Mouse (Mus musculus): ENCODE measurements around the gene Dnajc17. TPM values are rescaled to one million over a fixed set of nuclear protein-coding genes. Genes with fewer than 3 reads are reported as not detected.

Dnajc17 gene
- polyA plus RNA-seq (2017; shearing (Covaris generic)): 19.4 TPM

DNA sequence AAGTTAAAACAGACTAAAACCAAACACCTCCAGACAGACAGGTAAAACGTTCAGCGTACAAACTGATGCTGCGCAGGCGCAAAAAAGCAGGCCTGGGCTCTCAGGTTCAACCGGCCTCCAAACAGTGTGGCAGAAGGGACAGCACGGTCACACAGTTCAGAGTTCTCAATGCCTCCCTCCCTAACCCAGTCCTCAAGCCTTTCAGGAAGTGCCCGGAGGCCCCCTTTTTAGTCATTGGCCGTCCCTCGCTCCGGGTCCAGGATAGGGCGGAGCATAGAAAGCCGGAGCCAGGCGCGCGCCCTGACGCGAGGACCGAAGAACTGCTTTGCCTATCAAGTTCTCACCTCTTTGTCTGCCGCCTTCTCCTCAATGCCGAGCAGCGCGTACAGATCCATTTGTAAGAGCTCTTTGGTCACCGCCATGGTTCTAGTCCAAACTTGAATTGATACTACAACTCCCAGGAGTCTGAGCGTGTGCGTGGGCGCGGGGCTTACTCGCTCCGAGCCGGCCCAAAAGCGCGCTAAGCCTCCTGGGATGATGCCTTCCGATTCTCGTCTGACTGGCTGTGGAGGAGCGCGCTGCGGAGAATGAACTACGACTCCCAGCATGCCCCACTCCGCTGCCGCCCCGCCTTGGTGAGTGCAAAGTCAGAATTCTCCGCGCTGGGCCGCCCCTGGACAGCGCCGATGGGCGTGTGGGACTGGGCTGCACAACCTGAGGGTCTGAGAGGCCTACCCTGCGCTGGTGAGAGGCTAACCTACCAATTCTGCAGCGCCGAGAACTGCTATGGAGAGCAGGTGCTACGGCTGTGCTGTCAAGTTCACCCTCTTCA is at the start of gene Dnajc17, which contains the start of gene Zfyve19:
Dnajc17 (minus strand) TSS at position 452 of the 832 bp plus-strand sequence.
Zfyve19 (plus strand) TSS at position 274 of the 832 bp plus-strand sequence.

DNA sequence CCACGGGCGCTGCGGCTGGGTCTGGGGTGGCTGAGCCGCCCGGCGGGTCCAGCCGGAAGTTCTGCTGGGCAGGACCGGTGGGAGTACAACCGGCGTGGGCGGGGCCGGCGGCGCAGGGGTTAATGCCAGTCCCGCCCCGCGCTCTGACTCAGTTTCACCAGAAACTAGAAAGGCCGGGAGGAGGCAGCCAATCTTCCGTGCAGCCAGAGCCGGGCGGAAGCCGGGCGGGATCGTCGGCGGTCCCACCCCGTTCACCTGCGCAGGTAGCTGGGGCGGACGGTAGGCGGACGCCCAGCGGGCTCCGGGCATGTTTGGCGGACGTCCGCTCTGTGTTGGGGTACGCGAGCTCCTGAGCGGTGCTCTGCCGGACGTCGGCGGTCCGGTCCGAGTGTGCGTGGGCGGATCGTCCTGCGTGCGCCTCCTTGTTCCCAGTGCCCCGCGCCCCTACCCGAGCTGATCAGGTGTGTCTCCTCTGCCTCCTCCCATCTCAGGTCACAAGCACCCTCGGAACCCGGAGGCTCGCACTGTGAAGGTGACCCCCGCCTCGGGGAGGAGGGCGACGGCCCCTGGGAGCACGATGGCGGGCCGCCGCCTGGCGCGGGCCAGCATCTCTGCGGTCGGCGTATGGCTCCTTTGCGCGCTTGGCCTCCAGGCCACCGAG is 28.7 kb upstream of the Dnajc17 start, which contains the start of gene Spint1:
Spint1 (plus strand) TSS at position 153 of the 661 bp plus-strand sequence.

DNA sequence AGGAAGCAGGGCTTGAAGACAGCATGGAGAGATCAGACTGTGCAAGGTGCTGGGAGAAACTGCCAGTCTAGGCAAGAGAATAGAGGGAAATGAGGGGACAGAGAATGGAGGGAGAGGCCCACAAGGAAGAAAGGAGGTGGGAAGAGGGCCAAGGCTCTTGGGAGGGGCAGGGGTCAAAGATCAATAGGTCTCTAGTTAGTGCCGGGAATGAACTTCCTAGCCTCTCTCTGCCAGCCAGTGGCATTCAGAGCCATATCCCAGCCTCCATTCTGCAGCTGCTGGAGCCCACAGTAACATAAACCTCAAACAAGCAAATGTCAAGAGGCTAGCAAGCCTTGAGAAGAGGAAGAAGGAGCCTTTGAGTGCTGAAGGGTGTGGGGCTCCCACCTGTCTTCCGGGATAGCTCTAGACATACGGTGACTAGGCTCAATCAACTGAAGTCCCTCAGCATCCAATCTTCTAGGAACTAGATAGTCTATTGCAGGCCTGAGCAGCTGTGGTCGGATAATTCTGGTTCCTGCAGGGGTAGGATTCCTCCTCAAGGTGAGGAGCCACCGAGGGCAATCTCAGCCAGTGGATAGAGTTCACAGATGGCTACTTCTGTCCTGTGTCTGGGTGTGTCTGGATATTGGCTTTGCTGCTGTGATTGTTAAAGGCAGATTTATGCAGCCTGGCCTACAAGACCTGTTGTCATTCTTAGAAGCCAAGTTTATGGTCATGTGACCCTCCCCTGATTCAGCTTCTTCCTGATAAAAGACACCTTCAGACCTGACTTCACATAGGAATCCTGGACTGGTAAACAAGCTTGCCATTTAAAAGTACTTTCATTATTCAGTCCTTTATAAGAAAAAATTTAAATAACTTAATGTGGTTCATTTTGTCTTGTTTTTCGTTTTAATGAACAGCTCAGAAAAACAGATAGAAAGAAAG is 21.4 kb upstream of the Dnajc17 start, which contains the start of gene Ppp1r14d:
Ppp1r14d (minus strand) TSS at position 132 of the 930 bp plus-strand sequence.

DNA sequence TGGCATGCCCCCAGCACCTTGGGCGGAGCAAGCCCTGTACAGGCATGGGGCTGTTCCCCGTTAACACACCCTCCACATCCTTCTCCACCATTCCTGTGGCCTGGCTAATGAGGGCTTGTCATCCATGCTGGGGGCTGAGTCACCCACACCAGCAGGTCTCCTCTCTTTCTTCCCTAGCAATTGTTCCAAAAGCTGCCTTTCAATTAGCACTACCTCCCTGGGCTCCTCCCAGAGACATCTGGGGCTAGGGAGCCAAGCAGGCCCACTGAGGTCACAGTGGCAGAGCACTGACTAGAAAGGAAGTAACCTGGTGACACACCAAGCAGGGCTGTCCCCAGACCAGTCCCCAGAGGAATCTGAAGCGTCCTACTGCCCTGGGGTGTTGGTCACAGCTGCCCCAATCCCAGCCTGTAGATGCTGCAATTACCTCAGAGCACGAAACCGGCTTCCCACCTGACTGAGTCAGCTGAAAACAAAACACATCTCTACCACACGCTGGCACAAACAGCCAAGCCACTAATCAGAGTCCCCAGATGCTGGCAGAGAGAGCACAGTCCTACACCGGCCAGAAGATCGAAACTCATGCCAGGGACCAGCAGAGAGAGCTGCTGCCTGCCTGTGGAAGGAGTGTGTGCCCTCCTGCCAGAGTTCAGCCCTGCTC is 34.5 kb downstream of the Dnajc17 start, which contains the start of gene Gm14137:
Gm14137 (plus strand) TSS at position 519 of the 661 bp plus-strand sequence.

DNA sequence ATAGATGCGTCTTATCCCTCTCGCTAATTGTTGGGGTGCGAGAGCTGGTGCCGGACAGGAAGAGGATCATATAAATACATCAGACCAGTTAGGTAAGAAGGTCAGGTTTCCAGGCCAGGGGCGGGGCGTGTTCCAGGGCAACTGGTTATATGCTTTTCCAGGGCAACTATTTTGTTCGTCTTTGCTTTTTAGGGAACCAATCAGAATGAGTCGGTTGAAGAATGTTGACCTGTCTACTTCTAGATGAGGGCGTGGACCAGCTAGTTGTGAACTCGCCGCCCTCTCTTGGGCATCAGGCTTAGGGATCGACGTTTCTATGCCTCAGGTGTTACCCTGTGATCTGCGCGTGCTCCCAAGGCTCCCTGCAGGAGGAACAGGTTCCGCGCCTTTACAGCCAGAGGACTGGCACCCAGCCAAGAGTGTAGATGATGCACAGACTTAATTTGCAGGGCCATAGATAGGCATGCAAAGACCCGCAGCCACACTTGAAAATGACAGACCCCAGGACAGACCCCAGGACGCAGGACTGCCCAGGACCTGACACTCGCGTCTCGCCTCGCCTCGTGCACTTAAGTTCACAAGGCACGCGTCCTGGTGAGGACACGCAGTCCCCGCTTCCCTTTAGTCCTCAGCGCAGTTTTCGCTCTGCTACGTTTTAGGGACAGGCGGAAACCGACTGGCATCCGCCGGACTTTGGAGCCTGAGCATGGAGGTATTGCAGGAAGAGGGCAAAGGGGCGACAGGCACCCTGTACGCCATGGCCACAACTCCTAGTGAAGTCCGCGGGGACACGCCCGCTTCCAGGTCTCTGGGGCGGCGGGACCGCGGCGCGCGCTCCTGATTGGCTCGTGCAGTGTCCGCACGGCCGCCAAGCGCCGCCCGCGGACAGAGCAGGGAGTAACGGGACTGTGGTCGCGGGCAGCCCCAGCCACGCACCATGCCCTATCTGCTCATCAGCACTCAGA is 41.4 kb downstream of the Dnajc17 start, which contains the start of gene Gchfr:
Gchfr (plus strand) TSS at position 873 of the 965 bp plus-strand sequence.

DNA sequence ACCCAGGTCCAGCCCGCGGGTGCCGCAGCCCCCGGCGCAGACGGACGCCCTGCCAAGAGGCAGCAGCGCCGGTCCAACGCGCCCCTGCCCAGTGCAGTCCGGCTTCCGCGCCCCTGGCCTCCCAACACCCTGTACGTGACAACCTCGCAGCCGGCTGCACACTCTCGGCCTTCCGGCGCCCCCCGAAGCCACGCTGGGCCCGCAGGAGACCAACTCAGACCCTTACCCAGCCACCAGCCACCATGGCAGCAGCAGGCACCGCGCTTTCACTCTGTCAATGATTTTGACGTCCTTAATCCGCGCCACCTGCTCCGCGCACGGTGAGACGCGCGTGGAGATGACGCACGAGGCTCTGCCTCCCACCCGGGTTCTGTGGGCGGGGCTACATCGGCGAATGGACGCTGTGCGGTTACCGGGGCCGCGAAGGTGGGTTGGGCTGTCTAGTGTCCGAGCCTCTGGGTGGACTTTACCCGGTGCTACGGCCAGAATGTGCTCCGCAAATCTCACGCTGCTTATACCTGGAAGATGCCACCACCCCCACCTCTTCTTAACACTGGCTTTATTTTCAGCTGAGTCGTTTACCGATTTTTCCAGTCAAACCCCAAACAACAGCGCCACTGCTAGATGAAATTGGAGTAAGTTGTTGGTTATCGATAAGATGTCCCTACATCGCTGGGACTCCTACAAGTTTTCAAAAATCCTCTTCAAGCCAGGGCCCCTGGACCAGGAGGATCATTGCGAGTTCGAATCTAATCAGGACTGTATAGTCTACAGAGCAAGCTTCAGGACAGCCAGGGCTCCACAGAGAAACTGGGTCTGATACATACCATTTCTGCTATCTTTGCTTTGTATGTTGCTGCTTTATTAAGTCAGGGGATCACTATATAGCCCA is 51.7 kb downstream of the Dnajc17 start, which contains the start of gene Rmdn3:
Rmdn3 (minus strand) TSS at position 354 of the 892 bp plus-strand sequence.

Other genes with a start within 250 kb of the Dnajc17 start
- 10.9 TPM for gene Ccdc32, start 179.4 kb downstream of the Dnajc17 start, polyA plus RNA-seq (2017; shearing (Covaris generic))
- 2.6 TPM for gene Rpusd2, start 174.0 kb downstream of the Dnajc17 start, polyA plus RNA-seq (2017; shearing (Covaris generic))
- gene Knl1, start 161.7 kb downstream of the Dnajc17 start, polyA plus RNA-seq (2017; shearing (Covaris generic)): 1.3 TPM
- 3.1 TPM for gene Rad51, start 96.0 kb downstream of the Dnajc17 start, polyA plus RNA-seq (2017; shearing (Covaris generic))
- 21.8 TPM for gene Rmdn3, start 51.8 kb downstream of the Dnajc17 start, polyA plus RNA-seq (2017; shearing (Covaris generic))
- gene Gchfr, start 41.0 kb downstream of the Dnajc17 start, polyA plus RNA-seq (2017; shearing (Covaris generic)): not detected
- gene Gm14137, start 34.3 kb downstream of the Dnajc17 start, polyA plus RNA-seq (2017; shearing (Covaris generic)): 0.44 TPM
- gene Zfyve19, start 178 bp downstream of the Dnajc17 start, polyA plus RNA-seq (2017; shearing (Covaris generic)): 25.3 TPM
- gene Ppp1r14d, start 21.1 kb upstream of the Dnajc17 start, polyA plus RNA-seq (2017; shearing (Covaris generic)): not detected
- not detected for gene Spint1, start 28.6 kb upstream of the Dnajc17 start, polyA plus RNA-seq (2017; shearing (Covaris generic))
- not detected for gene Rhov, start 62.5 kb upstream of the Dnajc17 start, polyA plus RNA-seq (2017; shearing (Covaris generic))
- 12.2 TPM for gene Vps18, start 79.9 kb upstream of the Dnajc17 start, polyA plus RNA-seq (2017; shearing (Covaris generic))
- gene Dll4, start 117.0 kb upstream of the Dnajc17 start, polyA plus RNA-seq (2017; shearing (Covaris generic)): not detected
- gene Chac1, start 142.4 kb upstream of the Dnajc17 start, polyA plus RNA-seq (2017; shearing (Covaris generic)): not detected

Data from effector memory CD4-positive, alpha-beta T cell, adult 5 months (primary cell).